Mouse (Mus musculus) forebrain, embryonic 14.5 days (tissue): ENCODE results near the gene Ifitm2. TPM values are rescaled to one million over a fixed set of nuclear protein-coding genes. Genes with fewer than 3 reads are reported as not detected.
"Not testable (repeated sequence)": the region's sequence is repeated elsewhere in the genome, so short reads cannot be mapped to it uniquely, and the experiment has no call there.

ENCODE experiments used
- ATAC-seq: fragments of 200-750 bp; cut with Nextera tagmentation; 2 replicates; pipeline ENCODE4 v1.8.0; 2017; ENCODE audit warnings: mild to moderate bottlenecking, moderate library complexity
- DNase-seq: peaks from one replicate; pipeline ENCODE4 v3.0.0-alpha.2; 2015; ENCODE audit warnings: low spot score
- H3K27ac ChIP-seq: fragments of 300-500 bp; sonication (generic); 2 replicates; pipeline ENCODE4 v1.5.1; 2014; ENCODE audit warnings: low read depth, mild to moderate bottlenecking, control low read depth, low read length, moderate library complexity
- H3K27me3 ChIP-seq: fragments of 300-500 bp; sonication (generic); replicated peaks from 2 replicates; pipeline ENCODE4 v1.6.1; 2014; ENCODE audit warnings: low read length, control low read depth, mixed read lengths; ENCODE audit not compliant: control insufficient read depth, insufficient read depth
- H3K36me3 ChIP-seq: fragments of 300-500 bp; sonication (generic); 2 replicates; pipeline ENCODE4 v1.6.1; 2014; ENCODE audit warnings: low read length, control low read depth; ENCODE audit not compliant: control insufficient read depth, insufficient read depth
- H3K4me1 ChIP-seq: fragments of 300-500 bp; sonication (generic); 2 replicates; pipeline ENCODE4 v1.6.1; 2014; ENCODE audit warnings: antibody characterized with exemption, low read length, control low read depth; ENCODE audit not compliant: control insufficient read depth, insufficient read depth
- H3K4me2 ChIP-seq: fragments of 300-500 bp; sonication (generic); 2 replicates; pipeline ENCODE4 v1.6.1; 2014; ENCODE audit warnings: mild to moderate bottlenecking, control low read depth, low read length
- H3K4me3 ChIP-seq: fragments of 300-500 bp; sonication (generic); 2 replicates; pipeline ENCODE4 v1.5.1; 2014; ENCODE audit warnings: low read depth, low read length, control low read depth
- H3K9ac ChIP-seq: fragments of 300-500 bp; sonication (generic); 2 replicates; pipeline ENCODE4 v1.6.1; 2014; ENCODE audit warnings: mild to moderate bottlenecking, low read length, control low read depth, moderate library complexity
- H3K9me3 ChIP-seq: fragments of 300-500 bp; sonication (generic); replicated peaks from 2 replicates; pipeline ENCODE4 v1.6.1; 2016; ENCODE audit warnings: low read length, control low read depth, mixed read lengths; ENCODE audit not compliant: control insufficient read depth
- WGBS: fragments of 180-500 bp; shearing (Covaris S2); extraction: QIAGEN DNeasy Blood & Tissue Kit; methylation state at CpG from one replicate; pipeline ENCODE4 v1.1.7; 2014; 5-methylcytosine and 5-hydroxymethylcytosine counted together
- polyA plus RNA-seq: library from polyadenylated mRNA; unstranded; fragments of >200 nt; fragmentation: Nextera tagmentation; extraction: Ambion mirVana; gene quantifications from 2 replicates; pipeline ENCODE4 v1.2.1, GENCODE M21; 2014

Ifitm2 gene
- polyA plus RNA-seq, 1 experiment from 2014 or later, result 235 TPM

GRCm38 (mm10) chr7:140990185-140990584 lies 34.4 kb upstream of the Ifitm2 start:
- Histone ChIP-seq H3K27me3 (no peaks in the 10 kb centered on the region), H3K9me3 (no peaks in the 10 kb centered on the region), H3K4me3 (no peak overlapping the region), H3K27ac (no peak overlapping the region), H3K36me3 (no peaks in the 10 kb centered on the region), H3K9ac (no peak overlapping the region), H3K4me2 (no peak overlapping the region), H3K4me1 (no peaks in the 10 kb centered on the region)
- DNase-seq (no peak), ATAC-seq (no peak)
- 80% methylated on average over 6 of the region's 6 CpGs for WGBS

- ATAC-seq (no peak), DNase-seq (no peak)
- Histone ChIP-seq H3K27ac (no peak overlapping the region), H3K9me3 (no peaks in the 10 kb centered on the region), H3K27me3 (no peaks in the 10 kb centered on the region), H3K9ac (no peak overlapping the region), H3K4me1 (no peaks in the 10 kb centered on the region), H3K36me3 (no peaks in the 10 kb centered on the region), H3K4me2 (no peak overlapping the region), H3K4me3 (no peak overlapping the region)
- WGBS, result 80% methylated on average over 4 of the region's 4 CpGs
Observed at GRCm38 (mm10) chr7:140989022-140989421, 33.2 kb upstream of the Ifitm2 start.

- DNase-seq (no peak), ATAC-seq (no peak)
- H3K36me3 ChIP-seq, result no peaks in the 10 kb centered on the region
- WGBS, result 88% methylated on average over 17 of the region's 17 CpGs
- H3K9ac ChIP-seq, result no peak overlapping the region
- no peak overlapping the region for H3K27ac ChIP-seq
- H3K4me1 ChIP-seq, result no peaks in the 10 kb centered on the region
- no peaks in the 10 kb centered on the region for H3K27me3 ChIP-seq
- H3K9me3 ChIP-seq, result no peaks in the 10 kb centered on the region
- no peak overlapping the region for H3K4me2 ChIP-seq
- H3K4me3 ChIP-seq, result no peak overlapping the region
Observed at GRCm38 (mm10) chr7:140987182-140988138, 31.7 kb upstream of the Ifitm2 start.

GRCm38 (mm10) chr7:140982971-140983370 lies 27.2 kb upstream of the Ifitm2 start:
- DNase-seq, result no peak
- Histone ChIP-seq H3K4me1 (no peaks in the 10 kb centered on the region), H3K27ac (no peak overlapping the region), H3K9me3 (no peaks in the 10 kb centered on the region), H3K4me3 (no peak overlapping the region), H3K9ac (no peak overlapping the region), H3K4me2 (no peak overlapping the region), H3K36me3 (no peaks in the 10 kb centered on the region), H3K27me3 (no peaks in the 10 kb centered on the region)
- 95% methylated on average over 7 of the region's 7 CpGs for WGBS
- no peak for ATAC-seq

- Histone ChIP-seq H3K27ac (no peak overlapping the region), H3K9me3 (no peaks in the 10 kb centered on the region), H3K4me3 (no peak overlapping the region), H3K36me3 (no peaks in the 10 kb centered on the region), H3K4me1 (no peaks in the 10 kb centered on the region), H3K4me2 (no peak overlapping the region), H3K27me3 (no peaks in the 10 kb centered on the region), H3K9ac (no peak overlapping the region)
- ATAC-seq, result no peak
- no peak for DNase-seq
- WGBS, result 92% methylated on average over 8 of the region's 8 CpGs
Observed at GRCm38 (mm10) chr7:140981704-140982103, 25.9 kb upstream of the Ifitm2 start.

GRCm38 (mm10) chr7:140976720-140977119 lies 20.9 kb upstream of the Ifitm2 start:
- not testable (repeated sequence) for H3K27ac ChIP-seq, H3K36me3 ChIP-seq, H3K4me1 ChIP-seq, H3K4me3 ChIP-seq, H3K27me3 ChIP-seq, DNase-seq, H3K9ac ChIP-seq, ATAC-seq, H3K4me2 ChIP-seq, H3K9me3 ChIP-seq
- 96% methylated on average over 9 of the region's 9 CpGs for WGBS

GRCm38 (mm10) chr7:140975465-140975864 lies 19.7 kb upstream of the Ifitm2 start:
- WGBS, result 41% methylated on average over 3 of the region's 3 CpGs
- ATAC-seq, result no peak

GRCm38 (mm10) chr7:140974940-140975339 lies 19.2 kb upstream of the Ifitm2 start:
- no peak for DNase-seq
- H3K4me1 ChIP-seq, result peaks cover 2% of the 10 kb centered on the region; the same call in 1 of the 2 replicates
- WGBS, result 14% methylated on average over 9 of the region's 9 CpGs

More at GRCm38 (mm10) chr7:140975465-140975864, 19.7 kb upstream of the Ifitm2 start:
- DNase-seq, result no peak
- Histone ChIP-seq H3K9me3 (no peaks in the 10 kb centered on the region), H3K27ac (no peak overlapping the region), H3K36me3 (no peaks in the 10 kb centered on the region), H3K4me3 (no peak overlapping the region), H3K4me2 (no peak overlapping the region), H3K4me1 (peaks cover 2% of the 10 kb centered on the region; the same call in 1 of the 2 replicates), H3K9ac (no peak overlapping the region), H3K27me3 (0 out of 2 replicates have a peak, but pooled peaks cover 6% of the 10 kb centered on the region)

More at GRCm38 (mm10) chr7:140974940-140975339, 19.2 kb upstream of the Ifitm2 start:
- Histone ChIP-seq H3K9ac (no peak overlapping the region), H3K27ac (no peak overlapping the region), H3K4me3 (no peak overlapping the region), H3K27me3 (0 out of 2 replicates have a peak, but pooled peaks cover 6% of the 10 kb centered on the region), H3K4me2 (no peak overlapping the region), H3K9me3 (no peaks in the 10 kb centered on the region), H3K36me3 (no peaks in the 10 kb centered on the region)
- no peak for ATAC-seq
